In the genomic region with DNA sequence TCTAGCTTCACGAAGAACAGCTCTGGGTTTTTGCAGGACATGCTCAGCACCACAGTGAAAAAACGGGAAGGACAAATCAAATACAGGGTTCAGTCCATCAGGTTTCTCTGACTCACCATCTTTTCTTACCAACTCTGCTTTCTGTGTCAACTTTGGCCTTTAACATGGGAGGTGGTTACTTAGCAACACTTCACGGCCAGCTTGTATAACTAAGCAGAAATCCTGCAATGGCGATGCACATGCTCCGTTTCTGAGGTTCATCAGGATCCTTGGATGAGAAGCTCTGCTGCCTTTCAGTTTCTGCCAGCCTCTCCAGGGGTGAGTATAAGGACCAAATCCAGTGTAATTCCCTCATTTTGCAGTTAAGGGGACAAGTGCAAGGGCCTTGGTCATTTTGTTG, we compare ENCODE assay signal across 9 mouse cellular contexts. TPM values are rescaled to one million over a fixed set of nuclear protein-coding genes. Genes with fewer than 3 reads are reported as not detected.
A peak's percentile ranks its signal among the peaks of the same experiment; 100 is the strongest.
DNase-seq lines count a peak whose midpoint lies in the region; ATAC-seq and TF ChIP-seq lines count a peak whose summit lies in the region.
"Had no signal": no experiment of that assay in that cellular context is flagged by ENCODE, and none has a peak within 500 bp of the region (broad histone marks: within the 10 kb centered on the region; RNA-seq: fewer than 3 reads in every experiment).

Gene Cmbl (plus strand): TSS at position 206 of the 400 bp plus-strand sequence.

- no peak for DNase-seq in liver, adult 2 months (ENCODE audit: extremely low read depth, low read depth, low spot score)
- no peak for DNase-seq in liver
- no peak for DNase-seq in gonadal fat pad, adult 2 months (ENCODE audit: low read depth)
- DNase-seq in left cerebral cortex, postnatal 10 days (ENCODE audit: extremely low spot score in 1 of 2, low spot score in 2 of 2): no peak

- no peaks in the 10 kb centered on the region for H3K36me3 ChIP-seq in liver, adult 2 months (ENCODE audit: control insufficient read depth, insufficient read depth, low read length)

- peaks cover 22% of the 10 kb centered on the region for H3K4me1 ChIP-seq in liver, adult 2 months (ENCODE audit: control insufficient read depth, insufficient read depth, low read length)
- H3K4me1 ChIP-seq in bone marrow macrophage, adult 2 months (ENCODE audit: control insufficient read depth, insufficient read depth, low read length): peaks cover 32% of the 10 kb centered on the region

- no peak within 1 kb of the TSS for H3K9ac ChIP-seq in liver, adult 2 months (ENCODE audit: low read depth, low read length)

- no peak for ATAC-seq in activated CD4-positive, CD25-positive, alpha-beta regulatory T cell, adult 4 months
- no peak for ATAC-seq in megakaryocyte progenitor cell, adult 5-6 weeks (replicated peaks; ENCODE audit: poor library complexity)

- H3K79me2 ChIP-seq in liver, adult 2 months (ENCODE audit: control insufficient read depth, insufficient read depth, low read length): no peaks in the 10 kb centered on the region

- intact Hi-C loops in left cerebral cortex, postnatal 10 days (cut with DNase I): no loop called here

- WGBS in liver, adult 2 months: 44% methylated on average over 5 of the region's 5 CpGs

- H3K4me3 ChIP-seq in liver, adult 2 months (ENCODE audit: insufficient read depth, low read depth, low read length): no peak within 1 kb of the TSS
- peak within 1 kb of the TSS; percentile 23 for H3K4me3 ChIP-seq in bone marrow macrophage, adult 2 months (ENCODE audit: insufficient read depth, low read length)
- H3K4me3 ChIP-seq: erythroblast, embryonic 14.5 days had no signal

- H3K27ac ChIP-seq in liver, adult 2 months (replicated peaks; ENCODE audit: insufficient read depth, low read depth, low read length): peak within 1 kb of the TSS; percentile 77
- H3K27ac ChIP-seq in bone marrow macrophage, adult 2 months (ENCODE audit: insufficient read depth, low read depth, low read length): peak within 1 kb of the TSS; percentile 62

- no peak for TF ChIP-seq POLR2A in liver, adult 2 months (IDR thresholded peaks at IDR 0.05; ENCODE audit: extremely low read depth, insufficient read depth, low read length)
- no peak for TF ChIP-seq POLR2A in bone marrow macrophage, adult 2 months (IDR thresholded peaks at IDR 0.05; ENCODE audit: borderline replicate concordance, low read depth, low read length)

- no peak for TF ChIP-seq CTCF in liver, adult 2 months (IDR thresholded peaks at IDR 0.05; ENCODE audit: low read depth, low read length)
- no peak for TF ChIP-seq CTCF in bone marrow macrophage, adult 2 months (IDR thresholded peaks at IDR 0.05; ENCODE audit: low read depth, low read length)

- no peaks in the 10 kb centered on the region for H3K27me3 ChIP-seq in liver, adult 2 months (ENCODE audit: control insufficient read depth, insufficient read depth, low read length)

RNA-seq across cellular contexts. Expression of gene Cmbl, which starts in this region (rescaled TPM):
- total RNA-seq in liver, adult 2 months (2014; rRNA removed): 292 and 434 TPM in 2 replicates
- polyA plus RNA-seq in liver, adult 2 months (2012; rRNA removed): 374 and 481 TPM in 2 replicates
- polyA plus RNA-seq in bone marrow macrophage, adult 2 months (2012; ENCODE audit: insufficient read depth, insufficient read length, missing spikeins): 4.2 and 6.0 TPM in 2 replicates
- polyA plus RNA-seq in gonadal fat pad, adult 2 months (2012; rRNA removed): 118 and 150 TPM in 2 replicates
- 10 to 100 TPM; 13.5 to 17.3 TPM for total RNA-seq in left cerebral cortex, postnatal 10 days (2021)
- polyA plus RNA-seq in activated CD4-positive, CD25-positive, alpha-beta regulatory T cell, adult 4 months (2017; shearing (Covaris generic)): under 1 TPM in 1 of 2 experiments, not detected in 1; 0.80 TPM
- not detected in 2 replicates for total RNA-seq in megakaryocyte progenitor cell, adult 5-6 weeks (2015)
- not detected in 2 replicates for total RNA-seq in megakaryocyte progenitor cell, adult 5-6 weeks (2017)
- total RNA-seq: megakaryocyte-erythroid progenitor cell, adult 5-6 weeks had no signal
- polyA plus RNA-seq: erythroblast, embryonic 14.5 days had no signal

Comparison
In these comparisons a context has a peak if more than half of its experiments do, and no peak if none do; other contexts are left out.
1. RNA of gene Cmbl (total RNA-seq): 292 to 434 TPM in liver, adult 2 months; 13.5 to 17.3 TPM in left cerebral cortex, postnatal 10 days and not detected in megakaryocyte progenitor cell, adult 5-6 weeks; every median in the first group is over 10 times any median in the second.
2. RNA of gene Cmbl (polyA plus RNA-seq): 374 to 481 TPM in liver, adult 2 months and 118 to 150 TPM in gonadal fat pad, adult 2 months; 4.2 to 6.0 TPM in bone marrow macrophage, adult 2 months and 0.80 TPM in activated CD4-positive, CD25-positive, alpha-beta regulatory T cell, adult 4 months; every median in the first group is over 10 times any median in the second.